Mouse (Mus musculus) bone marrow macrophage, adult 2 months (primary cell): Measurements from ENCODE around the gene Cfap43.
"Not testable (repeated sequence)": the region's sequence is repeated elsewhere in the genome, so short reads cannot be mapped to it uniquely, and the experiment has no call there.

Experiments used
- CTCF ChIP-seq: IDR thresholded peaks from 2 replicates; pipeline ENCODE4 v1.5.1; 2012; ENCODE audit warnings: low read depth, mild to moderate bottlenecking, low read length, moderate library complexity
- POLR2A ChIP-seq: IDR thresholded peaks from 2 replicates; pipeline ENCODE4 v1.6.1; 2012; ENCODE audit warnings: mild to moderate bottlenecking, low read depth, low read length, borderline replicate concordance

- not testable (repeated sequence) for TF ChIP-seq CTCF, POLR2A
Observed at GRCm38 (mm10) chr19:47841234-47841633, 77.9 kb downstream of the Cfap43 start.
